Mouse (Mus musculus) forebrain, embryonic 11.5 days (tissue): ENCODE measurements at regions not wholly inside any gene's neighbourhood (a gene's known extent, or its start where the extent isn't known, plus 50 kb on each side); places are given as distances from the start of the nearest gene placed in this dataset.

Experiments used
- ATAC-seq: fragments of 200-750 bp; cut with Nextera tagmentation; replicated peaks from 2 replicates; pipeline ENCODE4 v1.8.0; 2017; ENCODE audit warnings: moderate TSS enrichment; ENCODE audit not compliant: low FRiP score
- DNase-seq: peaks from one replicate; pipeline ENCODE4 v3.0.0-alpha.2; 2017; ENCODE audit warnings: low spot score
- H3K27ac ChIP-seq: fragments of 300-500 bp; sonication (generic); 2 replicates; pipeline ENCODE4 v1.5.1; 2014; ENCODE audit warnings: low read depth, low read length
- H3K27me3 ChIP-seq: fragments of 300-500 bp; sonication (generic); 2 replicates; pipeline ENCODE4 v1.6.1; 2014; ENCODE audit warnings: mild to moderate bottlenecking, low read length, mixed read lengths; ENCODE audit not compliant: control insufficient read depth, insufficient read depth
- H3K36me3 ChIP-seq: fragments of 300-500 bp; sonication (generic); 2 replicates; pipeline ENCODE4 v1.6.1; 2014; ENCODE audit warnings: mild to moderate bottlenecking, low read length, moderate library complexity, mixed read lengths; ENCODE audit not compliant: control insufficient read depth, insufficient read depth
- H3K4me1 ChIP-seq: fragments of 300-500 bp; sonication (generic); replicated peaks from 2 replicates; pipeline ENCODE4 v1.6.1; 2014; ENCODE audit warnings: low read length, mixed read lengths; ENCODE audit not compliant: control insufficient read depth, insufficient read depth
- H3K4me2 ChIP-seq: fragments of 300-500 bp; sonication (generic); 2 replicates; pipeline ENCODE4 v1.6.1; 2014; ENCODE audit warnings: low read depth, mild to moderate bottlenecking, low read length, moderate library complexity, mixed read lengths; ENCODE audit not compliant: severe bottlenecking
- H3K4me3 ChIP-seq: fragments of 300-500 bp; sonication (generic); 2 replicates; pipeline ENCODE4 v1.5.1; 2014; ENCODE audit warnings: low read depth, low read length
- H3K9ac ChIP-seq: fragments of 300-500 bp; sonication (generic); 2 replicates; pipeline ENCODE4 v1.6.1; 2014; ENCODE audit warnings: low read length
- H3K9me3 ChIP-seq: fragments of 300-500 bp; sonication (generic); 2 replicates; pipeline ENCODE4 v1.6.1; 2016; ENCODE audit warnings: low read length, mixed read lengths; ENCODE audit not compliant: control insufficient read depth
- WGBS: fragments of 180-500 bp; shearing (Covaris S2); extraction: QIAGEN DNeasy Blood & Tissue Kit; methylation state at CpG from one replicate; pipeline ENCODE4 v1.1.7; 2014; 5-methylcytosine and 5-hydroxymethylcytosine counted together

DNA sequence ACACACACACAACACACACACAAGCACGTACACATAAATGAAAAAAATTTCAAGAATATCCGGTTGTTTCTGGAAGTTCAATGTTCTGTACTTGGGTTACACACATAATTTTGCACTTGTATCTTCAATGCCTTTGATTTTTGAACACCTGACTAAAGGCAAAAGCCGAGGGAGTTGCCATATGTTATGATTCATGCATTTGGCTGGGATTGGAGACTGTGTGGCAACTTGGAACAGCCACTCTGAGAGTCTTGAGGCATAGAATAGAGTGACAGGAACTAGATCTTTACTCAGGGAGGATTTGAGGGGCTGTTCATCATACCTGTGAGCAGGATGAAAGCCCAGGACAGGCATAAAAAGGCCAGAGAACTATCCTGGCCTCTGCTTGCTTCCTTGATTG, 112.5 kb upstream of the Hmgn3 start:
- DNase-seq (no peak), ATAC-seq (no peak)
- Histone ChIP-seq H3K27me3 (no peaks in the 10 kb centered on the region), H3K27ac (no peak overlapping the region), H3K36me3 (no peaks in the 10 kb centered on the region), H3K9ac (no peak overlapping the region), H3K9me3 (no peaks in the 10 kb centered on the region), H3K4me1 (no peaks in the 10 kb centered on the region), H3K4me3 (no peak overlapping the region), H3K4me2 (no peak overlapping the region)
- 91% methylated on average over 3 of the region's 3 CpGs for WGBS

DNA sequence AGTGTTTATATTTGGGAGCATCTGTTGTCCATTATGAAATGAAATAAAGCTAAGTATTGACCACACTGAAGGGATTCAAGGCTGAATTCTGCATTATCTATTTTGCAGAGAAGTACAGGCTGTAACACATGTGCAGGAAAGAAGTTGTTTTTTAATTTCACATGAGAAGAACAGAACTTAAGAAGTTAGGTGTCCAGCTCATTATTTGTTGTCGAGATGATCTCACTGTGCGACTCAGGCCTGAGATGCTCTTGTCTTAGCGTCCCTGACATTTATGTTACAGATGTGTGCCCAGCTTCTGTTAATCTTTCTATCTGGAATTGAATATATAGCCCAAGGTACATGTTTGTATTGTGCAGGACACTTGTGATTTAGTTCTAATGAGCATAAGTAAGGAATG, 112.0 kb upstream of the Hmgn3 start:
- Histone ChIP-seq H3K4me2 (no peak overlapping the region), H3K4me3 (no peak overlapping the region), H3K4me1 (no peaks in the 10 kb centered on the region), H3K36me3 (no peaks in the 10 kb centered on the region), H3K27me3 (no peaks in the 10 kb centered on the region), H3K9ac (no peak overlapping the region), H3K27ac (no peak overlapping the region), H3K9me3 (no peaks in the 10 kb centered on the region)
- 87% methylated on average over 3 of the region's 3 CpGs for WGBS
- ATAC-seq (no peak), DNase-seq (no peak)

DNA sequence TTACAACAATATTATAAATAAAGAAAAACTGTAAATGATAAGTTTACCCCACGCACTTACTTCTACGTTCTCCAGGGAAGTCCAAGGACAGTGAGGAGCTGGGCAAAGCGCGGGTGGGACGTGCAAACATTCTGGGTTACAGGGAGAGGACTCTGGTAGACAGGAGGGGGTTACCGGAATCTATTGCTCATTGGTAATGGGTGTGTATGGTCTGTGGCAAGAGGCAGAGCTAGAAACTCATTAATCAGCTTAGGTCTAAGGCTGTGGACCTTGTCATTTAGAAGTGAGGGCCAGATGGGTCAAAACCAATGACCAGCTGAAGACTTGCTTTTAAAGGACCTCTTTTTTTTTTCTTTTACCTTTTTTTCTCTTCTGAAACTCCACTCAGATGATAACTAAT, 107.9 kb upstream of the Hmgn3 start:
- WGBS, result 87% methylated on average over 6 of the region's 6 CpGs
- Histone ChIP-seq H3K4me2 (no peak overlapping the region), H3K27ac (no peak overlapping the region), H3K27me3 (no peaks in the 10 kb centered on the region), H3K4me1 (no peaks in the 10 kb centered on the region), H3K9ac (no peak overlapping the region), H3K9me3 (no peaks in the 10 kb centered on the region), H3K36me3 (no peaks in the 10 kb centered on the region), H3K4me3 (no peak overlapping the region)
- DNase-seq, result no peak
- ATAC-seq, result no peak

DNA sequence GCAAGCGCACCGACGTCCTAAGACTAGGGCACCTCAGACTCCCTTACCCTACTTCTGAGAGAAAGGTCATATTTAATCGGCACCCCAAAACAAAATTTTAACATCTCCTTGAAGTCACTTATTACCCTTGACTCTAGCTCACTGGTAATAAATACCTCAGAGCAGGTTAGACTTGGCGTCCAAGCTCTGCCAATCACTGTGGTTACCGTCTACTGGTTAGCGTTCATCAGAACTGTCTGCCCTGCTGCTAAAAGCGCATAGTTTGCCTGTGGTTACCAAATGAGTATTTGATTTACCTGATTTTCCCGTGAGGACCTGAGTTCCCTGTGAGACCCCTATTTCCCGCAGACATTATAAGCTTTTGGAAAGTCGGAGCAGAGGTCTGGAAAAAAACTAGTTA, 107.3 kb upstream of the Hmgn3 start:
- DNase-seq (no peak), ATAC-seq (no peak)
- Histone ChIP-seq H3K9ac (no peak overlapping the region), H3K4me1 (no peaks in the 10 kb centered on the region), H3K4me2 (no peak overlapping the region), H3K36me3 (no peaks in the 10 kb centered on the region), H3K27ac (no peak overlapping the region), H3K27me3 (no peaks in the 10 kb centered on the region), H3K4me3 (no peak overlapping the region), H3K9me3 (no peaks in the 10 kb centered on the region)
- WGBS, result 91% methylated on average over 11 of the region's 11 CpGs

DNA sequence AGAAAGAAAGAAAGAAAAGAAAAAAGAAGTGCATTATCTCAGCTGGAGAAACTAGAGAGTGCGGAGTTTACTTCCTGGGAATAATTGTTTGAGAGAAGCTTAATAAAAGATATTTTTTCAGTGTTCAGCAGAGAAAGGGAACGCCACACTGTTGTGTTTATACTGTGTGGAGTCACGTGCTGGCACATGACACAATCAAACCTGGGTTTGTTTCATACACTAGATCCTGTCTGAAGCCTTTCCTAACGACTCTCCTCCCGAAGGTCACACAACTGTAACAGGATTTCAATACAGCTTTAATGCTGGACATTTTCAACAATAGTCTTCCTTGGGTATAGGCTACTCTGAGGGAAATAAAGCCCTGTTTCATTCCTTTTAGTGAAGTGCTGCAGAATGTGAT, 105.3 kb upstream of the Hmgn3 start:
- Histone ChIP-seq H3K9me3 (no peaks in the 10 kb centered on the region), H3K4me1 (no peaks in the 10 kb centered on the region), H3K27ac (no peak overlapping the region), H3K36me3 (no peaks in the 10 kb centered on the region), H3K9ac (no peak overlapping the region), H3K4me3 (no peak overlapping the region), H3K27me3 (no peaks in the 10 kb centered on the region), H3K4me2 (no peak overlapping the region)
- 53% methylated on average over 5 of the region's 5 CpGs for WGBS
- no peak for ATAC-seq
- DNase-seq, result no peak

DNA sequence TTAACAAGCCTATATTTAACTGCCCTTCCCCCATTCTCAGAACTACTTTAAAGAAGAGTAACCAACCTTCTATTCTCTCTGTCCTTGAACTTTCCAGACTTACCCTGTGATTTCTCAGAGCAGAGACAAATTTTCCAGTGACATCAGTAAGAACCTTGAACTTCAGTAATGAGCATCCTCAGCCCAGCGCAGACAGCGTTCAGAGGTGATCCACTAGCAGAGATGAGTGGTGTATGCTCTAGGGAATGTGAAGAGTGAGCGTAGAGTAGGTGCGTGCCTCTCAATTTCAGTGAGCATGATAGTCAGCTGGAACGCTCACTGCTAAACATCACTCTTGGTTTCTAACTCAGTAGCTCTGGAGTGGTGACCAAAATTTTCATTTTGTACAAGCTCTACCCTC, 103.4 kb upstream of the Hmgn3 start:
- Histone ChIP-seq H3K9me3 (no peaks in the 10 kb centered on the region), H3K4me1 (no peaks in the 10 kb centered on the region), H3K4me3 (no peak overlapping the region), H3K36me3 (no peaks in the 10 kb centered on the region), H3K9ac (no peak overlapping the region), H3K27me3 (no peaks in the 10 kb centered on the region), H3K27ac (no peak overlapping the region), H3K4me2 (no peak overlapping the region)
- DNase-seq, result no peak
- WGBS, result 96% methylated on average over 5 of the region's 5 CpGs
- ATAC-seq, result no peak

DNA sequence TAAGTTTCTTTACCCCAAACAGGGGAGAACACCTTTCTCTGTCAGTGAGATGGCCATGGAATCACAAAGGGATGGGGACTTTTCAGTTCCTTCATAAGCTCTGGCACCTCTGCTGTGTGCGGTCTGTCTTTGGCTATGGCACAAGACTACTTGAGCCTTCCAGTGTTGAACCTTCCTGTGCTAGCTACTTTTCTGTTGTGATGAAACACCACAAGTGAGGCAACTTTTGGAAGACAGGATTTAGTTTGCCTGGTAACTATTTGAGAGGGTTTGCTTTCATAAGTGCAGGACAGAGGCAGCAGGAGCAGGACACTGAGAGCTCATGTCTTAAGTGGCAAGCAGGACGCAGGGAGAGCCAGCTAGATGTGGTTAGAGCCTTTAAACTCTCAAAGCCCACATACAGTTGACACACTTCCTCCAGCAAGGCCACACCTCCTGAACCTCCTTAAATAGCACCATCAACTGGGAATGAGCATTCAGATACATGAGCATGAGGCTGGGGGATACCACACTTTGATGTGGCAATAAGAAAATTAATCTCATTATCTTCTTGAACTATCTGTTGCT, 101.8 kb upstream of the Hmgn3 start:
- Histone ChIP-seq H3K4me2 (no peak overlapping the region), H3K4me3 (no peak overlapping the region), H3K27me3 (no peaks in the 10 kb centered on the region), H3K9me3 (no peaks in the 10 kb centered on the region), H3K4me1 (no peaks in the 10 kb centered on the region), H3K36me3 (no peaks in the 10 kb centered on the region), H3K27ac (no peak overlapping the region), H3K9ac (no peak overlapping the region)
- 91% methylated on average over 2 of the region's 2 CpGs for WGBS
- DNase-seq, result no peak
- ATAC-seq, result no peak

DNA sequence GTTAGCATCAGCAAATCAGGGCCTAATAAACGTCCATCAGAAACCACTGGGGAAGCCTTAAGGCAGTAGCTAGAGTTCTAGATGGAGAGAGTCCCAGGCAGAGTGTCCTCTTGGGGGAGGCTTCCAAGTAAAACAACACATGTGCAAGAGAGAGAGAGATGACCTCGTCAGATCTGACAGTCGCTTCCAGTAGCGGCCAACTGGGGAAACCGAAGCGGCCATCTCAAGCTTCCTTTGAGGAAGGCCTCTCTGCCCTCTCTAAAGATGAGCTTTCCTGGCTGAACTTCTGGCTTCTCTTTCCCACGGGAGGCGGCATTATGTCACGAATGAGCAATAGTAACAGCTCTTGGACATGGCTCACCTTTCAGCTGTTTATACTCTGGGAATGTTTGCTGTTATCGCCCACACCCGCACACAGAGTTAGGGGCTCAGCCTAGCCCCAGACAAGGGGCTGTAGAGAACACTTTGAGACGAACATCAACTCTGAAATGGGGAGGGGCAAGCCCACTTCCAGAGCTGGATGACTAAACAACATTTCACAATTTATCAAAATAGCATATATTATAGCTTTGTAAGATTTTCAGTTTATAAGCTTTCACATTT, 100.7 kb upstream of the Hmgn3 start:
- Histone ChIP-seq H3K4me1 (no peaks in the 10 kb centered on the region), H3K4me2 (no peak overlapping the region), H3K9ac (no peak overlapping the region), H3K4me3 (no peak overlapping the region), H3K9me3 (no peaks in the 10 kb centered on the region), H3K27ac (no peak overlapping the region), H3K36me3 (no peaks in the 10 kb centered on the region), H3K27me3 (no peaks in the 10 kb centered on the region)
- DNase-seq, result no peak
- no peak for ATAC-seq
- 87% methylated on average over 12 of the region's 12 CpGs for WGBS

DNA sequence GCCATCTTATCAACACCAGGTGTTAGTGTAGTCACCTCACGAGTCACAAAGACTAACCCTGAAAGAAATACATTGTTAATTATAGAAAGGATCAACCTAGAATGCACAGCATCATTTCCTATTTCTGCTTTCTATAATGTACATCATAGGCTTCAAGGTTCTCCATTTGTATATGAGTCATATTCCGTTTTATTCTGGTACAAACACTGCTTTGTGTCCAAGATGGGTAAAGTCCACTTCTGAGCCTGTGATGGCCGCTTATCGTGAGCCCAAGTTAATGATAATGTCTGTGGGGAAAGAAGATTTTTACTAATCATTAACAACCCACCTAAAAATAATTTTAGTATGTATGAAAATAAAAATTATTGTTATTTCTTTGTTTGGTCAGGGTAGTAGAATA, 94.6 kb upstream of the Hmgn3 start:
- Histone ChIP-seq H3K27ac (no peak overlapping the region), H3K9me3 (no peaks in the 10 kb centered on the region), H3K36me3 (no peaks in the 10 kb centered on the region), H3K27me3 (no peaks in the 10 kb centered on the region), H3K4me1 (no peaks in the 10 kb centered on the region), H3K4me2 (no peak overlapping the region), H3K9ac (no peak overlapping the region), H3K4me3 (no peak overlapping the region)
- ATAC-seq (no peak), DNase-seq (no peak)
- 90% methylated on average over 4 of the region's 4 CpGs for WGBS
